Mouse (Mus musculus) CH12.LX (cell line): Measurements from ENCODE around the gene Rffl.

Experiments
- CHD2 ChIP-seq: IDR thresholded peaks from 2 replicates; pipeline ENCODE4 v1.6.1; 2011; ENCODE audit warnings: low read length, improper control_type of control experiment
- CTCF ChIP-seq, 2 experiments: IDR thresholded peaks in 1 of 2; conservative IDR thresholded peaks in 1 of 2; 2 replicates each; pipeline ENCODE4 v1.5.1; 2011 to 2012; ENCODE audit warnings: low read depth in 2 of 2, low read length in 2 of 2, improper control_type of control experiment in 1 of 2, inconsistent platforms in 1 of 2, mild to moderate bottlenecking in 1 of 2, moderate library complexity in 1 of 2
- ELF1 ChIP-seq: IDR thresholded peaks from 2 replicates; pipeline ENCODE4 v1.6.1; 2014; ENCODE audit warnings: low read depth, mild to moderate bottlenecking, inconsistent platforms, low read length, improper control_type of control experiment
- EP300 ChIP-seq: IDR thresholded peaks from 2 replicates; pipeline ENCODE4 v1.6.1; 2011; ENCODE audit warnings: low read length, improper control_type of control experiment
- HCFC1 ChIP-seq: IDR thresholded peaks from 2 replicates; pipeline ENCODE4 v1.6.1; 2012; ENCODE audit warnings: low read depth, mild to moderate bottlenecking, inconsistent platforms, low read length, improper control_type of control experiment
- MAFK ChIP-seq: IDR thresholded peaks from 2 replicates; pipeline ENCODE4 v1.6.1; 2011; ENCODE audit warnings: low read length, improper control_type of control experiment; ENCODE audit not compliant: insufficient replicate concordance

- TF ChIP-seq EP300 (no peak), CTCF (conservative IDR thresholded peaks at IDR 0.05 in 1 of 2, IDR thresholded peaks at IDR 0.05 in 1 of 2; ENCODE audit: low read depth in 2 of 2, low read length in 2 of 2) (no peak), HCFC1 (no peak), MAFK (no peak), ELF1 (no peak), CHD2 (no peak)
These were observed 37.6 kb upstream of the Rffl start for GRCm38 (mm10) chr11:82908608-82908989.
